Mouse (Mus musculus) yolk sac, embryonic 10.5 days (tissue): ENCODE results near the gene Rasgrp3.

Experiments
- DNase-seq: peaks from one replicate; pipeline ENCODE4 v3.0.0-alpha.2; 2017; ENCODE audit warnings: low spot score

The Rasgrp3 gene

DNA sequence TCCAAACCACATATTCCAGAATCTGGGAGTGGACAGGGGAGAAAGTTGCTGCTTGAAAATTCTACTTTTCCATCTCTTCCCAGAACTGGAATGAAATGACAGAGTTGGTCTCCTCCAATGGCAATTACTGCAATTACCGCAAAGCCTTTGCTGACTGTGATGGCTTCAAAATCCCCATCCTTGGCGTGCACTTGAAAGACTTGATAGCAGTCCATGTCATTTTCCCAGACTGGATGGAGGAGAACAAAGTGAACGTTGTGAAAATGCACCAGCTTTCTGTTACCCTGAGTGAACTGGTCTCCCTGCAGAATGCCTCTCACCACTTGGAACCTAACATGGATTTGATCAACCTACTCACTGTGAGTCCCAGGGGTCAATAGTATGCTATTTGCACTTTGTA lies 67.3 kb downstream of the Rasgrp3 start:
- DNase-seq, result no peak

- no peak for DNase-seq
These were observed 69.4 kb downstream of the Rasgrp3 start for GRCm38 (mm10) chr17:75505053-75505452.

GRCm38 (mm10) chr17:75506097-75506675 lies 70.5 kb downstream of the Rasgrp3 start:
- no peak for DNase-seq

DNA sequence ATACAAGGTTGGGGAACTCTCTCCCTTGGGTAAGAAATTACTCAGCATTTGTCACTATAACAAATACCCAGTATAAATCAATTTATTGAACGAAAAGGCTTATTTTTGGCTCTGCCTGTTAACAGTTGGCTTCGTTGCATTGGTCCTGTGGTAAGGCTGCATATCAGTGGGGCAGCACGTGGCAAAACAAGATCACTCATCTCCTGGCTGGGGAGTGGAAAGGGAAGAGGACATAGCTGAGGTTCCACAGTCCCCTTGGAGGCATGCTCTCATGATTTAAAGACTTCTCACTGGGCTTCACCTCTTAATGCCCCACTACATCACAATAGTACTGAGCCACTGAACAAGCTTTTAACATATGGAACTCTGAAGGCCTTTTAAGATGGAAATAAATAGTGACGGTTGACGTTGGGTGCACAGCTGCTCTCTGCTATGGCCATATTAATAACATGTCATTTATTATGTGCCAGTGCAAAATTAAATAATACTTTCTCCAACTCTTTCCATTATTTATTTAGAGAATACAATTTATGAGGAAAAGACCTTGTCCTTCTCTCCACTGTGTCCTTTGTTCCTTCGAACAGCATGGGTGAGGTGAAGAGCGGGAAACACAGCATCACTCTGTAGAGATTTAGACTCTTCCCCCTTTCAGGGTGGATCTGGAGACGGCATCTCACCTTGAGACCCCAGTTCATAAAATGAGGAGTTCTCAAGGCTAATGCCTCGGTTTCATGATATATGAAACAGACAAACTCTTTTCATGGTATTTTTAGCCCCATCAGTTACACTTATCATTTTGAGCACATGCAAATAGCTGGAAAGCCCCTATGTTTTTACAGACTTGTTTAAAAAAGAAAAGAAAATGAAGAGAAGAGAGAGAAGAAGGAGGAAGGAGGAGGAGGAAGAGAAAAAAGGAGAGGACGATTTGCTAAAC lies 71.3 kb downstream of the Rasgrp3 start:
- DNase-seq, result no peak

DNA sequence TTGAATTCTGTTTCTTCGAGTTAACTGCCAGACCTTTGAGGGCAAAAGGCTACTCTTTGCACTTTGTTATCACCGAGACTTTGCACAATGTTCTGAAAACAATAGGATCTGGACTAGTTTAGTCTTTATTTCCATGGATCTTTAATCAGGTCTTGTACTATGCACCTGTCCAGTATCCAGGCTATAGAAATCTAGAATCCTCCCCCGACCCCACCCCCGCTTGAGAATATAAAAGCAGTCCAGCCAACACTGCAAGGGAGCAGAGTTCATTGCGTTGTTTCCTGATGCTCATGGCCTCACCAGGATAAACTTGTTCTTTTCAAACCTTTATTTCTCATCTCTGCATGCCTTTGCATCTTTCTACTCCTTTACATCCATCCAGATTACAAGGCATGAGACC lies 73.6 kb downstream of the Rasgrp3 start:
- no peak for DNase-seq

GRCm38 (mm10) chr17:75516591-75516990 lies 80.9 kb downstream of the Rasgrp3 start:
- DNase-seq, result no peak

DNA sequence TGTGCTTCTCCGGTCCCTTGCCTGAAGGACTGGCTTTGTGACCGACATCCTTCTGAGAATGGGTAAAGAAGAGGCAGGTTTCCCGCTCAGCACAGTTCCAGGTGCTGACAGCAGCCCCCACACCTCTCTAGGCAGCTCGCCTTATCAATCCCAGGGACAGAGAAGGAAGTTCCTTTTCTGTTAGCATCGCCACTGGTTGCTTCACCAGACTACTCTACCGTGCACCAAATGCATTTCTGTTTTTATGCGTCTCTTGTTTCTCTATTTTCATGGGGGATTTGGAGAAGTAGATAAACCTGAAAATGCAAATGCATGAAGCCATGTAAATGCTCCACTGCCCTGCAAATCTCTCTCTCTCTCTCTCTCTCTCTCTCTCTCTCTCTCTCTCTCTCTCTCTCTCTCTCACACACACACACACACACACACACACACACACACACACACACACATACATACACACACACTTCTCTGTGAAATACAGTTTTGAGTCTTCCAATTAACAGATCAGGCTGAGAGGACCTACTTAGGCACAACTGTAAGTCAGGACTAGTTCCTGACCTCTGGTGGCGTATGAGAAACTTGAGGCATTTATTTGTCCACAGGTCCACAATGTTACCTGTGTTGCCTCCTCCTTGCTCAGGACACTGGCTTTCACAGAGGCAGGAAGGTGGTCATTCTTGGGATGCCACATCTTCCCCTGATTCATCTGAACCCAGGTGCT lies 82.6 kb downstream of the Rasgrp3 start:
- no peak for DNase-seq

- no peak for DNase-seq
These were observed 83.7 kb downstream of the Rasgrp3 start for GRCm38 (mm10) chr17:75519239-75519900.

GRCm38 (mm10) chr17:75521236-75521842 lies 85.6 kb downstream of the Rasgrp3 start:
- DNase-seq, result no peak

DNA sequence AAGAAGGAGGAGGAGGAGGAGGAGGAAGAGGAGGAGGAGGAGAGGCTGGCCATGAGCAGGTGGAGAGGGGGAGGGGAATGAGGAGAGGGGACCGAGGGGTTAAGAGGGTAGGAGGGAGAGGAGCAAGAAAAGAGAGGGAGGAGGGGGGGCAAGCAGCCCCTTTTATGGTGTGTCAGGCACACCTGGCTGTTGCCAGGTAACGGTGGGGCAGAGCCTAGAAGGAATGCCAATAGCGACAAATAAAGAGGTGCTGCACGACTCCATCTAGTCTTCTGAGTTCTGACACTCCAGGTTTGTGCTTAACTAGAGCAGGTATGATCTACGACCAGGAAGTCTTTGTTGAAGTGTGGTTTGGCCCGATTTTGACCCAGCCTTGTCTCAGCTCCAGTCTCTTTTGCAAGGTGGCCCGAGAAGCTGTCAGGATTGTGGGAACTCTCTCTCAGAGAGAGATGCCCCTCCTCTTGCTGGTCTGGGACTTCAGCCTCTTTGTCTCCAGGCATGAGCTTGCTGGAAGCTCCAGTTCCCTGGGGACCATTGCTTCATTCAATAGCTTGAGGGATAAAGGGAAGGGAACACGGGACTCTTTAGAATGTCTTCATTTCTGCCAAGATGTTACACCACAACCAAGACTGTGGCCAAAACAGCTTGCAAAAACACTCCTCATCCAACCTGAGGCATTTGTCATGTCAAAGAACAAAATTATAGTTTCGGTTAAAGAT lies 86.8 kb downstream of the Rasgrp3 start:
- no peak for DNase-seq

DNA sequence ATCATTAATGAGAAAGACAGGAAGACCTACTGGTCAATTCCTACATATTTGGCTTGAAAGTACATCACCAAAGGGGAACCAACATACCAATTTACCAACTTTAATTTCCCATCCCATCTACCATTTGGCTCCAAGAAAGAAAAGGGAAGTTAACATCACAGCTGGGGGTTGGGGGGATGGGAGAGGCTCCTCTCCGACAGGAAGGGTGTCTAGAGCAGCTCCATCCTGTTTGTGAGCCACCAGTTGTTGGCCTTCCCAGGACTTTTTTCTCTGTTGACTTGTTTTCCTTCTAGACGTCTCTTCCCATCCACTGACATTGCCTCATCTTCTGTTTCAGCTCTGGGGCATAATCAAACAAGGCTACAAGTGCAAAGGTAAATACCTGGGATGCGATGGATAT lies 88.1 kb downstream of the Rasgrp3 start:
- no peak for DNase-seq

DNA sequence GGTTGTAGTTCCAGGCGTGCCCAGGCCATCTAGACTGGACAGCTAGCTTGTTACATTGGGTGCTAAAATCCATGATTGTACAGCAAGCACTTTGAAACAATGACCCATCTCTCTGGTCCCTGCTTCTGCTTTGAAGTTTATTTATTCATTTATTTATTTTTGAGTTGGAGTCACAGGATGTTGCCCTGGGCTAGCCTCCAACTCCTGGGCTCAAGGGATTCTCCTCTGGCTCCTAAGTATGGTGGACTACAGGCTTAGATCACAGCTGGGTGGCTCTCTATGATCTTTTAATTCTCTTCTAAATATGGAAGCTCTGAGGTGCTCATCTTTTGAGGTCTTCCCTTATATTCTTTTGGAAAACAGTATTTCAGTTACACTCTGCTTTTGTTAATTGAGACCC lies 90.7 kb downstream of the Rasgrp3 start:
- DNase-seq, result no peak

GRCm38 (mm10) chr17:75529222-75529935 lies 93.7 kb downstream of the Rasgrp3 start:
- no peak for DNase-seq

GRCm38 (mm10) chr17:75532469-75532986 lies 96.8 kb downstream of the Rasgrp3 start:
- no peak for DNase-seq

- DNase-seq, result no peak
These were observed 98.8 kb downstream of the Rasgrp3 start for GRCm38 (mm10) chr17:75534314-75535020.

DNA sequence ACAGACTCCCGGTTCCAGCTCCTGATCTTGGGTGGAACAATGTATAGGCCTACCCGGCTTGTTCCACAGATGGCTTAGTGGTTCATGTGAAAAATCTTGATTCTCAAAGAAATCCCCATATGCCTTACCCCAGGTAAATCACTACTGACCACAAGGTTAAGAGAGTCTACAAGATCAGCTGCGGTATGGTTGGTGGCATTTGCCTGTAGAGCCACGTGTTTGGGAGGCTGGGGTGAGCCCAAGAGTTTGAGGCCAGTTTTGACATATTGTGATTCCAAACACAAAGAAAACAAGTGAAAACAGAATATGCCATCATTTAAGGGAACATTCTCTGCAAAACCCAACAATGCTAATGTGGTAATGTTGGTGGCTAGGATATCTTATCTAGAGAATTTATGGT lies 99.9 kb downstream of the Rasgrp3 start:
- no peak for DNase-seq

DNA sequence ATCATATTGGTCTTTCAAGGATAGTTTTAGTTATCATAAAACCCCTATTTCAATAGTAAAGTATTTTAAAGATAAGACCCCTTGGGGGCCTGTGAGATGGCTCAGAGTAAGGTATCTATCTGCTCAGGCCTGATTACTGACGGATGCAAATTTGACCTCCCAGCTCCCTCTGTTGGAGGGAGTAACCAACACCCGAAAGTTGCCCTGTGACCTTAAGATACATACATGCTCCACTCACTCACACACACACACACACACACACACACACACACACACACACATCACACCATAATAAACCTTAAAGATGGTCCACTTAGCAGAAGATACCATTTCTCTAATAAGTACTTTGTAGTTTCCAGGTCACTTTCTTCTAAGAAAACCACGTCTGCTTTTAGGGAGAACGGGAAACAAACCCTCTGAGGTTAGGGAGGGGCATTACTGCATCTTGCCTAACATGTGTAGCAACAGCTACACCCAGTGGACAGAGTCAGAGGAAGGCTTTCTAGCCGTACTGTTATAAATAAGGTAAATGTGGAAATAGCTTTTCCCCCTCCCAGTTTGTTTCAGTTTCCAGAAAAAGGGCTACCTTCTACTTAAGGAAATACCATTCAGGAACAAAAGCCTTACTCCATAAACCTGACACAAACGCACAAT lies 100.8 kb downstream of the Rasgrp3 start:
- DNase-seq, result no peak

GRCm38 (mm10) chr17:75537050-75537445 lies 101.4 kb downstream of the Rasgrp3 start:
- DNase-seq, result no peak

DNA sequence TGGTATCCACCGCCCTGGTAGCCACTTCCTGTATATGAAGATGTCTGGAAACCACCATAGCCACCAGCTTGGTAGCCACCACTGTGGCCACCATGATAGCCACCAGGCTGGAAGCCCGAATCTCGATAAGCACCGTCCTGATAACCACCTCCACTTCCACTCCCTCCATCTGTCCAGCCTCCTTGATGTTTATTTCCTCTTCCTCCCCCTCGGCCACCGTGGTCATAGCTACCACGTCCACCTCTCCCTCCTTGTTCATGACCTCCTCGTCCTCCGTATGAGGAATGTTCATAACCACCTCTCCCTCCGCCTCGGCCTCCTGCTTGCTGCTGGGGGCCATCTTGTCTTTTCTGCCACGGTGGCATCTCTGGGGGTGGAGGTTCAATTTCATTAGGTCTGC lies 102.7 kb downstream of the Rasgrp3 start:
- DNase-seq, result no peak
